Mouse (Mus musculus) gastrocnemius, postnatal 10 days (tissue): ENCODE results near the gene Acer1. TPM values are rescaled to one million over a fixed set of nuclear protein-coding genes. Genes with fewer than 3 reads are reported as not detected.

ENCODE experiments used
- DNase-seq: peaks from one replicate; pipeline ENCODE4 v3.0.0; 2021; ENCODE audit warnings: mixed read lengths
- total RNA-seq, 2 experiments: library from RNA; stranded (reverse); gene quantifications; 2 replicates each; pipeline ENCODE4 v1.2.3; 2021

Acer1 gene
- total RNA-seq, 2 experiments from 2014 or later, result not detected

DNA sequence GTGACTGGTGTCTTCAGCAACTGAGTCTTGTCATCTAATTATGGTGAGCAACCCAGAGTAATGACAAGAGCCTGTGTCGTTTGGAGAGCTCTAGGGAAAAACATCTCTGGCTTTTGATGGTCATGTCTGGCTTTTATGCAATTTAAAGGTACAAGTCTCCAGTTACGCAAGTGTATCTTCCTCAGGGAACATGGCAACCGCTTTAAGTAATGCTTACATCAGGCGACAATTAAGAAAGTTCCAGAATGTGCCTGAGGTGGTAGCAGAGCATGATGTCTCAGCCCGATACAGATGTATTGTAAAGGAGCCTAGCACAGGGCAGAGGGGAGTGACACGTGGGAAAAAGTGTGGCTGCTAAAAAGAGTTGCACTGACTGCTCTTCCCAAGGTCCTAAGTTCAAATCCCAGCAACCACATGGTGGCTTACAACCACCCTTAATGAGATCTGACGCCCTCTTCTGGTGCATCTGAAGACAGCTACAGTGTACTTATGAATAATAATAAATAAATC, 7.0 kb upstream of the Acer1 start:
- no peak for DNase-seq

DNA sequence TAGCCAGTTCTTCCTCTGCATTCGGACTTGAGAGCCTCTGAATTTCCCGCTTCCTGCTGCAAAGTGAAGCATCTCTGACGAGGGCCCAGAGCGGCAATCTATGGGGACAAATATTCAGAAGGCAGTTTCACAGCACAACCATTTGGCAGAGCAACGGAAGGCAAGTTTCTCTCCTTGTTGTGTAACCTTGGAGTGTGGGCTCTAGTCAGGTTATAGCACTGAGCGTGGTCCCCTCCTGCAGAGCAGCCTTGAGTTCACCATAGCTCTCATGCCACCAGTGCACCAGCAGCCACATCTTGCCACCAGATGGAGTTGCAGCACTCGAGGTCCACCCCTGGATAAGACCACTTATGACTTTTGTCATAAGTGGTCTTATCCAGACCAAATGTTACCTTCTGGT, 6.5 kb upstream of the Acer1 start:
- no peak for DNase-seq

DNA sequence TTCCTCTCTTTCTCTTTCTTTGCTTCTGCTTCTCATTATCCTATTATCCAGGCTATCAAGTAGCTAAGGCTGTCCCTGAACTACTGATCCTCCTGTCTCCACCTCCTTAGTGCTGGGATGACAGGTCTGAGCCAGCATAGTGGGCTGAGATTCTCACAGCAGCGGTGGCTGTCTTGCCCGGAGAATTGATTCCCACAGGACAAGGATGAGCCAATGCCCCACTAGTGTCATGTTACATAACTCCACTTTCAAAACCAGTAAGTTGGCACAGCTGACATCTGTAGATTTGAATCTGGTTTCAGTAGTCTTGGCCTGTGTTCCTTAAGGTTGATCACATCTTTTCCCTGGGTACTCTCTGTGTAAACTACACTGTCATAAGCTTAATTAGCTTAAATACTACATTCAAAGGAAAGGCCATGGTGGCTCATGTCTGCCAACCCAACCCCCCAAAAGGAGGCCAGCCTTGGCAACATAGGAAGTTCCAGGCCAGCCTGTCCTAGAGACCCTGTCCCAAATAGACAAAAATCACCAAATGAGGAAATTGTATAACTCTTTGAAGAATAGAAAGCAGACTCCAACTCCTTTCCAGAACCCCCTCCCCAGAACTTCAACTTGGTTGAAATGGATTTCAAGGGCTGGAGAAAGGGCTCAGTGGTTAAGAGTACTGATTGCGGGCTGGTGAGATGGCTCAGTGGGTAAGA, 4.3 kb upstream of the Acer1 start:
- no peak for DNase-seq

DNA sequence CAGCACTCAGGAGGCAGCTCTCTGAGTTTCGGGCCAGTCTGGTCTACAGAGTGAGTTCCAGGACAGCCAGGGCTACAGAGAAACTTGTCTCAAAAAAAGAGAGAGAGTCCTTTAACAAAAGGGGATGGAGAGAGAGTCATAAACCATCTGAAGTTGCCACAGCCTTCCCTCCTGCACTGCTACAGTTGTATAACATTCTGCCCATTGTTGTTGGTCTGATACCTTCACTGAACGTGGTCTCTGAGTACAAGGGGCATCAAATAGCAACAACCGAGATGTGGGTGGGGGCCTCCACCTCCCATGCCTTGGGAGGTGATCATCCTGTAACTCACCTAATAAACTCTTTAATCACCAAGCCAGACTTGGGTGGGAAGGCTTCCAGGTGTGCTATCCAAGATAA, 3.7 kb upstream of the Acer1 start:
- DNase-seq, result no peak

DNA sequence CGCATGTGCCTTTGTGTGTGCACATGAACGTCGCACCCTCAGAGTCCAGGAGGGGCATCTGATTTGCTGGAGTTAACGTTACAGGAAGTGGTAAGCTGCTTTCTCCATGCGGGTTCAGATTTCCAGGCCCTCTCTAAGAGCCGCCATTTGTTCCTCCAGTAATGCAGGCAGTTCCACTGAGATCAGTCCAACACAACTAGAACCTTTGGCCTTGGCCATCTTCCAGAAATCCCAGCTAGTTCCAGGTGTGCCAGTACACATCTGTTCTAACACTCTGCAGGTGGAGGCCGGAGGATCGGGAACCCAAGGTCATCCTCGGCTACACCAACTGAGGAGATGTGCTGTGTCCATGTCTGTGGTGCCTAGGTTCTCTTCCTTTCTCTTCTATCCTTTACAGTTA, 3.0 kb upstream of the Acer1 start:
- no peak for DNase-seq

DNA sequence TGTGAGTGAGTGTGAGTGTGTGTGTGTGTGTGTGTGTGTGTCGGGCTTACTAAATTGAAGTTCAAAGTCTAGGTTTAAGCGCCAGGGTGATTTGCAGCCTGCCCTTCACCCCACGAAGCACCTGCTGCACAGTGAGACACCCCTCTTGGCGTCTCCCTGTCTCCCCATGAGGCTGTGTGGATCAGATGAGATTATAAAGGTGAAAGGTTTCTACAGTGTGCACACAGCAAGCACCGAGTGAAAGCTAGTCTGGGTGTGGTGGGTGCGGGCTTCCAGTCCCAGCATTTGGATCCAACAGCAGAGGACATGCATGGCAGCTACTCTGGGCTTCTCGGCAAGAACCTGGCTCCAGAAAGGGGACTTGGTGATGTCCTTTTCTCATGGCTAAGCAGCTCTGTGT, 877 bp downstream of the Acer1 start:
- DNase-seq, result no peak

DNA sequence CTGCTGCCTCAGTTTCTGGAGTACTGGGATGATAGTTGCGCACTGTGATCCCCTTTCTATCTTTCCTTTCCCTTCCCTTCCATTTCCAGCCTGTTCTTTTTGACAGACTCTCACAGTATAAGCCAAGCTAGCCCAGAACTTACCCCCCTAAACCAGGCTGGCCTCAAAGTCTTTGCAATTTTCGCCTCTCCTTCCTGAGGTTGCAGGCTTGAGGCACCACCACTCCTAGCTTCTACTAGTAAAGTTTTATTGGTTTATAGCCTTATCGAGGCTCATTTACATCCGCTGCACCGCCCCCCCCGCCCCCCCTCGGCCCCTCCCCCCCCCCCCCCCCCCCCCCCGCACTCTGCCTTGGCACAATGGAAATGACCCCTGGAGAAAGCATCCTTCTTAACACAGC, 2.4 kb downstream of the Acer1 start:
- DNase-seq, result no peak

DNA sequence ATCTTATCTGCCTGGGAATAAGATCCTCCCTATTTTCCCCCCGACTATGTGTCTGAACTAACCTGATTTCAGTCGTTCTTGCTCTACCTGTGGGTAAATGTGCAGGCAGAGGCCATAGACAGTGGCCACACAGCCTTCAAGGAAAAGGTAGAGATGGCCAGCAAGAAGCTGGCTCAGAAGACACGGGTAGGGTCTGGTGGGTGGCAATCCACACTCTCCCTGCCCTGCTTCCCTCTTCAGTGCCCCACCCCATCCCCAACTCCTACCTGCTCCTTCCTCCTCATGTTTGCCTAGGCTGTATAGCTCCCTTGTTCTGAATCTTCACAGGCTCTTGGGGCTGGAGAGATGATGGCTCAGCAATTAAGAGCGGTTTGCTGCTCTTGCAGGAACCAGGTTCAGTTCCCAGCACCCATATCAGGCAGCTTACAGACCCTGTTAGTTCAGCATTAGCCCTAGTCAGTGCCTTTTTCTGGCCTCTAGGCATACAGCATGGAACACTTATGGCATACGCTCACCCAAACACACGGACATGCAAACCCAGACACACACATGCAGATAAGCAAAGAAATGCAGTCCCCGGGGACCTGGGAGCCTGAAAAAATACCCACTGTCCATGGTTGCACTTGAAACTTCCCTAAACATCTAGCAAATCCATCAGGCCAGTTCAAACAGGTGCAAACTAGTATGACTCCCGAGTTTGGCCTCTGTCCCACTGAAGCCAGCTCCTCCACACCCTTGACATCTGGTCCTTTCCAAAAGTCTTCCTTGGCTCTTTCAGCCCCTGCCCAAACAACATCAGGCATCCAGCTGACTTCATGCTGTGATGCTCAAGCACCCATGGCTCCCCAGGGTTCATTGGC, 5.2 kb downstream of the Acer1 start:
- DNase-seq, result no peak

DNA sequence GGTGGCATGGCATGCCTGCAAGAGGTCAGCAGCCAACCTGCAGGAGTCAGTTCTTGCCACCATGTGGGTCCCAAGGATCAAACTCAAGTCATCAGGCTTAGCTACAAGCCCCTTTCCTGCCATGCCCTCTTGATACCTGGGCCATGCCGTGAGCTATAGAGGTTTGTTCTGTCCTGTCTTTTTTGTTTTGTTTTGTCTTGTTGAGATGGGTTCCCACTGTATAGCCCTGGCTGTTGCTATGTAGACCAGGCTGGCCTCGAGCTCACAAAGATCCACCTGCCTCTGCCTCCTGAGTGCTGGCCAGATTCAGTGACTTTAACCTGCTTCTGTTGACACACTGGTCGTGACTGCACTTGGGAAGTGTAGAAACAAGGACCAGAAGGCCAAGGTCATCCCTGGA, 6.5 kb downstream of the Acer1 start:
- DNase-seq, result no peak

DNA sequence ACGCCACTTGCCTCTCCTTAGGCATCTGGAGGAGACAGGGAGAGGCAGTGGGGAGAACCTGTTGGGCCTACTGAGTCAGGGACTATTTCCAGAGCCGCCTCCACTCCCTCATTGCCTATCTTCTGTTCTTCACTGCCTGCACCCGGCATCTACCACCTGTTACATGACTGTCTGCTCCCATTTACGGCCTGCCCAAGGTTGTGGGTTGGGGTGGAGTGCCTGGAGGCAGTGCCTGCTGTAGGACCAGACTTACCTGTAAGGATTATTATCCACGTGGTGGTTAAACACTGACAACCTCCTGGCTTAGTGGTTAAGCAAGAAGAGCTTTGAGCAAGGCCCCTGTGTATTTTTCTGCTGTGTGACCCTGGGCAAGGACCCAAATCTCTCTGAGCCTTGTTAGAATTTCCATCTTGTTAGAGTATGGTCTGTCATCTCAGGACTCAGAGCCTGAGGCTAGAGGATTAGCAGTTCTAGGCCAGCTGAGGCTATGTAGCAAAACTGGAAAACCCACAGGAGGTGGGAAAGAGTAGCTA, 7.2 kb downstream of the Acer1 start:
- no peak for DNase-seq

DNA sequence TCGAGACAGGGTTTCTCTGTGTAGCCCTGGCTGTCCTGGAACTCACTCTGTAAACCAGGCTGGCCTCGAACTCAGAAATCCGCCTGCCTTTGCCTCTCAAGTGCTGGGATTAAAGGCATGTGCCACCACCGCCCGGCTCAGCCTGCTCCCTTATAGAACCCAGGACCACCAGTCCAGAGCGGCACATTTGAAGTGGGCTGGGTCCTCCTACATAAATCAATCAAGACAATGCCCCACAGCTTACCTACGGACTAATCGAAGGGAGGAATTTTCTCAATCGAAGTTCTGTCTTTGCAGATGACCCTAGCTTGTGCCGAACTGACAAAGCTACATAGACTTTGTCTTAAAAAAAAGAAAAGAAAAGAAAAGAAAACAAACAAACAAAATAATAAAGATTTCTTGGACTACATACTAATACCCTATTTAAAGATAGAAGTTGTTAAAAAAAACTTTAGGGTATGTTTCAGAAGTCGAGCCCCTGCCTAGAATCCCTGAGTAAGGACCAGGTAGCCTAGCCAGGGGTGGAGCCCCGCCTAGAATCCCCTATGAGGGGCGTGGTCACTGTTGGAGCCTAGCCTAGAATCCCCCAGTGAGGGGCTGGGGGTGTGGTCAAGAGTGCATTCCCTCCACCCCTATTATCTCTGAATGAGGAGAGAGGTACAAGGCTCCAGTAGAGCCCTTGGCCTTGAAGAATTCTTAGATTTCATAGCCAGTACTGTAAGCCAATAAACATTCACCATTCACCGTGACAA, 7.8 kb downstream of the Acer1 start:
- no peak for DNase-seq

DNA sequence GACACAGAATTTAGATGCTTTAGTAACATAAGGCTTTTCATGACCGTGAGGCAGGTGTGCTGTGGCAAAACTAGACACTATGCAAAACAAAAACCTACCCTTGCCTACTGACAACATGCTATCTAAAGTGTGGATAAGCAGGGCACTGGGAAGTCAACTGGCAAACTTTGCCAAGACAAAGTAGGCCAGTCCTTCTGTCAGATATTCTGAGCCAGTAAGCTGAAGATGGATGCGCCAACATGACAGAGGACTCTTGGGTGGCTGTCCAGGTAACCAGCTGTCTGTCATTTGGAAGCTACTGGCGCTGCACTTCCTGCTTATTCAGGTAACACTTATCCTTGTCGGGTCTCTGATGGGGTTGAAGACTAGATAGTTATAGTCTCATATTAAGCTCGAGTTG, 11.8 kb downstream of the Acer1 start:
- DNase-seq, result peak; percentile 0

DNA sequence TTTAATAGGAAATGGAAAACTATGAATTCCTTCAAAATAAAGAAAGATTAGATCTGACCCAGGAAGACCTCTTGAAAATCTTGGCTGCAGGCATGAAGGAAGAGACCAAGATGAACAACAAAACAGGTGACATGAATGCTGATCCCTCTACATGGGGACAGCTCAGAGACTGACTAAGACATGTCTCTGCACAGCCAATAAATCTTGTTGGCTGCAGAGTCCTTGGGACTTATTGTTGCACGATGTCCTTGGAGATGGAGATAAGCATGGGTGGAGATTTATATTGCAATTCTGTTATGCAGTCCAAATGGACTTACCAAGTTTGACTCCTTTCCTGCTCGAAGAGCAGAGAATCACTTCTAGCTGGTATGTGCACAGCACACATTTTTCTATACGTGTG, 12.6 kb downstream of the Acer1 start:
- no peak for DNase-seq

DNA sequence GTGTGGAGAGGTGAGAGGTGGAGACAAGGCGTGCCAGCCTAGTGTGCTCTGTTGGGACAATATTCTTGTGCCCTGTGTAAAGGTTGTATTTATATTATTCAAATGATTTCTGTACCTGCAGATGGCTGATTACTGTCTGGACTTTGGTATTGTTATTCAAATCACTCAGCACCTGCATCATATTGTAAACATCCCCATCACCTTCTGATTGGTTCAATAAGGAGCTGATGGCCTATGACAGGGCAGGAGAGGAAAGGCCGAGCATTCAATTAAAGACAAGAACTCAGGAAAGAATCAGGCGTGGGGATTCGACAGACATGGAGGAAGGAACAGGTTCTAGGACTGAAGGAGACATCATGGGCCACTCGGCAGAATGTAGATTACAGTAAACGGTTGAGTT, 18.3 kb downstream of the Acer1 start:
- no peak for DNase-seq

DNA sequence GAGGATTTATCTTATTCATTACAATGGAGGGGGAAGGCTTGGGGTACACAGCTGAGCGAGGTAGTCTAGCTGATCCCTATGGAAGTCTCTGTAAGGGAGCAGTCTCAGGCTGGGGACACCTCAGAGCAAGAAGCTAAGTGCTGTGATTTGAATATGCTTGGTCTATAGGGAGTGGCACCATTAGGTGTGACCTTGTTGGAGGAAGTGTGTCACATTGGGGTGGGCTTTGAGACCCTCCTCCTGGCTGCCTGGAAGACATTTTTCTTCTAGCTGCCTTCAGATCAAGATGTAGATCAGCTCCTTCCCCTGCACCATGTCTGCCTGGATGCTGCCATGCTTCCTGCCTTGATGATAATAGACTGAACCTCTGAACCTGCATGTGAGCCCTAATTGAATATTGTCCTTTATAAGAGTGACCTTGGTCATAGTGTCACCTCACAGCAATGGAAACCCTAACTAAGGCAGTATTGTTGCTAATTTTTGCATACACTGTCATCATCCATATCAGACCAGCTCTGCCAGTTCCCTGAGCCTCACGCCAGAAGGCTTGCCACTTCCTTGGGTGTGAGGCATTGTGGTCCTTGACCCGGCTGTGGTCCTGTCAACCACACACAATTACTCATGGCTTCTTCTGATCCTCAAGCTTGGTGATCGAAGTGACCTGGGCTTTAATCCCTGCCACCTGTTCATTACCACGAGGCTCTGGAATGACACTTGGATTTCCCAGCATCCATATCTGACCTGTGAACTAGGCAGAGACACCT, 19.1 kb downstream of the Acer1 start:
- DNase-seq, result no peak

DNA sequence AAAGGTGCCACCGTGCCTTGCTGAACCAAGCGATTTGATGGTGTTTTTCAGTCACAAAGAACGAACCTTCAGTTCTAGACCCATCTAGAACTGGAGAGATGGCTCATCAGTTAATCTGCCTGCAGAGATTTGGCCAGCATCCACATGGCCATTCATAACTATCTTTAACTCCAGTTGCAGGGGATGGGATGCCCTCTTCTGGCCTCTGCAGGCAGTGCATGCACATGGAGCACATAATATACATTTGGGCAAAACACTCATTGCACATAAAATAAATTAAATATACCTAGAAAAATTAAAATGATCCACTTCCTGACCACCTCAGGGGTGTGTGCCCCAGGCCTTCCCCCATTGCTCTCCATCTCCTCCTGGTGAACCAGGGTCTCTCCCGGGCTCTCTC, 20.0 kb downstream of the Acer1 start:
- DNase-seq, result no peak

DNA sequence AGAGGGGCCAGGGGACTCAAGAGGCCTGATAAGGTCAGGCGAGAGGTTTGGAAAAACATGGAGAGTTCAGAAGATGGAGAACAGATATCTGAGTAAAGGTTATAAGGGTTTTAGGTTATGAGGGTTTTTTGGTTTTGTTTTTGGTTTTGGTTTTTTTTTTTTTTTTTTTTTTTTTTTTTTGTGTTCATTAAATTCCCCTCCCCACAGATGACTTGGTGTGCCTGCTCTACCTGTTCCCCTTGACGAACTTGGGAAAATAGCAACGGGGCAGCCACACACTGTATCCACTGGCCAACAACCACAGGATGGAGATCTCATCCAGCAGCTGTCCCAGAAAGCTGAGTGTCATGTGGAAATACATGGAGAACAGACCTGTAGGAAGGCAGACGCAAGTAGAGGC, 23.3 kb downstream of the Acer1 start:
- no peak for DNase-seq

DNA sequence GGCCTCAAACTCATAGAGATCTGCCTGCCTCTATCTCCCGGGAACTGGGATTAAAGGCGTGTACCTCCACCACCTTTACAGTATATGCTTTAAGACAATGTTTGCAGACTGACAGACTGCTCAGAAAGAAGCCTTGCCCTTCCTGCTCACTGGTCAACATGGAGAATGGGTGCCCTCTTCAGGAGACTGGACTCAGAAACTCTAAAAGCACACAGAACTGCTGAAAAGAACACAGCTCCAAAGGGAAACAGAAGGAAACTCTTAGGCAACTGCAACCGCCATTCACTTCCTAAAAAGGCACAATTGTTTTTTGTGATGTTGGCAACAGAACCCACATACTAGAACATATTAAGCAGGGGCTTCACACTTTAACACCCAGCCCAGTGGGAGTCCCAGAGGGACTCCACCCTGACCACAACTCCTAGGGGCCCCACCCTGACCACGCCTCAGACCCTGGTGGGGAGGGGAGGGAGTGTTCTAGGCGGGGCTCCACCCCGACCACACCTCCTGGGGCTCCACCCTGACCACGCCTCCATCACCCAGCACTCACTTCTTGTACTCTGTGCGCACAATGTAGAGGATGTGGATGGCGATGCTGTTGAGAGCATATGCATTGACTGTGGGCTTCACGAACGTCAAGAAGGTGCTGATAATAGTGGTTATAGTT, 24.0 kb downstream of the Acer1 start:
- DNase-seq, result no peak

DNA sequence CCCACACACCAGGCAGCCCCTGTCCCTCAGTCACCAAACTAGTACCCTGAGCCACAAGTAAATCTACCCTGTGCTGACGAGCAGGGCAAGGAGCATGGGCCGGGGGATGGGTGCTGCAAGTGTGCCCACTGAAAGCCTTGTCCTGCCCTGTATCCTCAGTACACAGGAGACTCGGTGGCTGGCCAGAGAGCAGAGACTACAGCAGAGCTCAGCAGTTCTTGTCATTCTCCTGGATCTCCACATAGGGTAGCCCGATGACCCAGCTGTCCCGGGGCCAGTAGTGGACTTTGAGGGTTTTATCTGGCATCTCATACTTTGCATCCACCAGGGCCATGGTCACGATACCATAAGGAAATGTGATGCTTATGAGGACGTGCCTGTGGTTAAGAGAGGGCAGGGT, 27.1 kb downstream of the Acer1 start:
- no peak for DNase-seq

DNA sequence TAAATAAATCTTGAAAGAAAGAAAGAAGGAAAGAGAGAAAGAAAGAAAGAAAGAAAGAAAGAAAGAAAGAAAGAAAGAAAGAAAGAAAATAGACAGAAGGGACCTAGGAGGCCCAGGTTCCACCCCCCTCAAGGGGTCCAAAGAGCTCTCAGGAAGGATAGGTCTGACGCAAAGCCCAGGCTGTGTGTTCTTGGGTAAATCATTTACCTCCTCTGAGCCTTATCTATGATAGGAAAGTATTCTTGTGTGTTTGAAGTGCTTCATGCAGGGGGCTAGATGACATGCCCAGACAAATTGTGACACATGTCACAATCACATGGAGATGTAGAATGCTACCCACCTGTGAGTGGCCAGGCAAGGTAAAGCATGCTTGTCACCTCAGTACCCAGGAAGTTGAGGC, 29.3 kb downstream of the Acer1 start:
- no peak for DNase-seq

DNA sequence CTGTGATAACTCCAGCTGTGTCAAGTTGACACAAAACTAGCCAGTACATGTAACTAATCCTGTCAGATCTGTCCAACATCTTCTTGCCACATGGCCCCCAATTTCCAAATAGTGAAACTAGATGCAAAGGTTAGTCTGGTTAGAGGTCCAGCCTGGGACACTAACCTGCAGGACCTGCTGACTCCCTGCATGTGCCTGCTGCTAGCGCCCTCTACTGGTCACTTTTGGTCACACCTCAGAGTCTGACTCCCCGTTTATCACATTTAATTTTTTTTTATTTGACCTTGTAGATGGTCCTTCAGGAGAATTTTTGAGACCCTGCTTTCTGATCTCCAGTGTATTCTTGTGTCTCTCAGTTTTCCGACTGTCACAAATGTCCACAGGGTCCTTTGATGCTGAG, 31.0 kb downstream of the Acer1 start:
- peak; percentile 66 for DNase-seq
